Mouse (Mus musculus) CH12F3 (cell line): Measurements from ENCODE around the gene Spaca7.
"Not testable (repeated sequence)": the region's sequence is repeated elsewhere in the genome, so short reads cannot be mapped to it uniquely, and the experiment has no call there.

Experiments
- in situ Hi-C: fragments of 300-500 bp; cut with MboI; formaldehyde crosslinking; loops from 2 replicates; pipeline ENCODE4 v1.14.3; 2020; ENCODE audit warnings: low sequenced_read_pairs

Spaca7 gene

DNA sequence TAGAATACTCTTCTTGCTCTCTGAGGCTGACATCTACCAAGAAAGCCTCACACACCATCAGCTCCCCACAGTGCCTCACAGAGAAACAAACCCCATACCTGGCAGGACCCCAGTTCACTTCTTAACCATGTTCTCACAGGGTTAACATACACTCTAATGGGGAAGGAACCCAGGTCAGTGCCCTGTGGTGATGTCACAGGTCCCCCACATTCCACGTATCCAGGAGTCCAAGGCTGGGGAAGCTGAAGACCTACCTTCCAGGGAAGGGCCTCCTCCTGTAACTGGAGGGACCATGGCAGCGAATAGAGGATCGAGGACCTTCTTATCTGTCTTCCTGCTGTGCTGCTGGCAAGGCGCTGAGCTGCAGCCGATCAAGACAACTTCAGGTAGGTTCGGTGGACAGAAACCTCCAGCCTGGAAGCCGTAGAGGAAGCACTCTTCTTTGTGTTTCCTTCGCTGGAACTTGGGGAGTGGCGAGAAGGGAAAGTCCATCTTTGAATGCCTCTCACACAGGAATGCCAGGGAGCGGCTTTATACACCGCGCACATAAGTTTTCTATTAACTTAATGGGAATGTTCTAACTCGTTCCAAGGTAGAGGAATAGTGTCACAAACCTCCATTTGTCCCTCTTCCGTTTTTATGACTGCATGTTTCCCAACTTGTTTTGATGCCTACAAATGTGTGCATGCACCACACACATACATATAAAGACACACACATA lies at the start of gene Spaca7:
Gene Spaca7, plus strand, starts transcription at position 216 of the 721 bp plus-strand sequence.
- in situ Hi-C loops: loop anchor here (25.0 kb wide), 1 partner anchor 611 kb away; no protein-coding TSS in a partner anchor

- in situ Hi-C loops: no loop called here
Observed at GRCm38 (mm10) chr8:12524279-12524678, 48.5 kb upstream of the Spaca7 start.

- in situ Hi-C loops: no loop called here
Observed at GRCm38 (mm10) chr8:12528659-12529058, 44.2 kb upstream of the Spaca7 start.

- in situ Hi-C loops: no loop called here
Observed at GRCm38 (mm10) chr8:12535617-12536016, 37.2 kb upstream of the Spaca7 start.

DNA sequence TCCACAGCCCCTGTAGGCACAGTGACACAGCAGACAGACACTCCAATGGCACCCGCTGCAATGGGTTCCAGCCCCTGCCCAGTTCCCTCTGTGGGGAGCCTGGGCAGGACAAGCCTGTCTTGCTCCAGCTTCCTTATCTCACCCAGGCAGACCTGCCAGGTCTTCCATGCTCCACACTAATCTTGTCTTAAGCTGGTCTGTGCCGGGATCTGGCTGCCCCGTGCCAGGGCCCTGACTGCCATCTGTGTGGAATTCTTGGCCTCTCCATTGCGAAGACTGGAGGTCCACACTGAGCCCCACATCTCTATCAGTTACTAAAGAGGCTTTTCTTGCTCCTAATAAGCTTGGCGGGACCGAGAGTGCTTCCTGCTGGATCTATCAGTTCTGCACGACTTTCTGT lies 36.5 kb upstream of the Spaca7 start:
- in situ Hi-C loops: no loop called here

GRCm38 (mm10) chr8:12545236-12545635 lies 27.6 kb upstream of the Spaca7 start:
- in situ Hi-C loops: no loop called here

DNA sequence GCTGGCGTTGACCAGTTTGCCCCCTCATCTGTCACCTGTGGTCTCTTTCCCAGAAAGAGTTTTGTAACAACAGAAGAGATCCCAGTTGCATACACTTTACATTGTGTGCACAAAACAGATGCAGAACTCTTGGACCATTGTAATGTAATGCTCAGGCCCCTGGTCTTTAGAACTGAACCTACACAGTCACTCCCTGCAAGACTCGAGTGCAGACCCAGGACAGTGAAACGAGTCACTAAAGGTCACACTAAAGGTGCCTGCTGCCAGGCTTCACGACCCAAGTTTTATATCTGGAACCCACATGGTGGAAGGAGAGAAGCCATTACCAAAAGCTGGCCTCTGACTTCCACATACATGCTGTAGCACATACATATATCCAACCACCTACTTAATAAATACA lies 27.2 kb upstream of the Spaca7 start:
- in situ Hi-C loops: no loop called here

DNA sequence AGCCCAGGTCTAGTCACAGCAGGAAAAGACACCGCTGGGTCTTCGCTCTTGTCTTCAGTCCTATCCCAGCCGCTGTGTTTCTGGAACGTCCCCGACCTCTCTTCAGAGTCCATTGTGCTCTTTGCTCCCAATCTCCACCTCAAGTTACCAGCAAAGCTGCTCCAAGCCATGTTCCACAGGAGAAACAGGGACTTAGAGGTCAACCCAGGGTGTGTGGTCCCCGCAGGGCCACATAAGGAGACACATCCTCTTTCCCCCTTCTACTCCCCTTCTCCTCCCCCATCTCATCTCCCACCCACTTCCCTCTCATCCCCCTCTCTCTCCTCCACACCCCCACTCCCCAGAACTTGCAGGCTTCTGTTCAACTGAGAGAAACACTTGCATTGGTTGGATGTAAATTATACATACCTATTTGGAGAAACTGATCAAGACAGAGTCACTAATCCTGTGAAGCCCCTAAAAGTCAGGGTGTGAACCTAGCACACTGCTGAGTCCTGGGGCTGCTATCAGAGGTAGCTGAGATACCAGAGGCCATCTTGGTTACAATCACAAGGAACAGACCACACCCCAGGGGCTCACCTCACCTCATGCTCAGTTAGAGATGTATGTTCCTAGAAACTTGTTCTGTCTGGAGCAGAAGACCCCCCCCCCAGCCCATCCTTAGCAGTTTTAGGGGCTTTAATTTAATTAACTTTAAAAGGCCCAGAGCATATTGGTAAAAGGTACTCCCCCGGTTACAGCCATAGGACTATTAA lies 25.2 kb upstream of the Spaca7 start:
- in situ Hi-C loops: no loop called here

DNA sequence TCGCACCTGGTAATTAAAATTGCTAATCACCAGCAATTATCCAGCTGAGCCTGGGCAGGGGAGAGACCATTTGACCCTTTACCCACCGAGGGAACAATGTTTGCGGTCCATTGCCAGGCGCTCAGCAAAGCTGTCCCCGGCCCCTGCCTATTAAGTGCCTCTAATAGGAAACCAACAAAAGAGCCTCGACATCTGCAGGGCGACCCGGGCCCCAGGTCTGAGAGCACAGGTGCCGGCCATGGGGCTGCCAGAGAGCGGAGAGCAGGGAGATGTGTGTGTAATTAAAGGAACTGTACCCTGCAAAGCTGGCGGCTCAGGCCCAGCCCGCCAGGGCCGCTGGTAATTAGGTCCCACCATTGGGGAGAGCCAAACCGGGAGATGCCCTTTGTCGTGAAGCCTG lies 24.6 kb upstream of the Spaca7 start:
- in situ Hi-C loops: no loop called here

DNA sequence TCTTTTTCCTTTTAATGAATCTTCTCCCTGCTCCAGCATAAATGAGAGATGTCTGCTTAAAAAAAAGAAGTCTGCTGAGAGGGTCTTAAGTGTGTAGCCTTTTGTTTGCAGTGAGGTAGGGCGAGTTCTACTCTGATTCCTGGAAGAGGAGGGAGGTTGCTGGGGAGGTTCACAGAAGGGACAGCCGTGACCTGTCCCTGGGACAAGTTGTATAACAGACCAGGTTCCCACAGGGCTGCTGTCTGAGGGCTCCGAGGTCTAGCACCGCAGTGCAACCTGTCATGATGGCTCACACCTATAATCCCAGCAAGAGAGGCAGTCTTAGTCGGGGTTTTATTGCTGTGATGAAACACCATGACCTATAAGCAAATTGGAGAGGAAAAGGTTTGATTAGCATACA lies 24.1 kb upstream of the Spaca7 start:
- in situ Hi-C loops: no loop called here

DNA sequence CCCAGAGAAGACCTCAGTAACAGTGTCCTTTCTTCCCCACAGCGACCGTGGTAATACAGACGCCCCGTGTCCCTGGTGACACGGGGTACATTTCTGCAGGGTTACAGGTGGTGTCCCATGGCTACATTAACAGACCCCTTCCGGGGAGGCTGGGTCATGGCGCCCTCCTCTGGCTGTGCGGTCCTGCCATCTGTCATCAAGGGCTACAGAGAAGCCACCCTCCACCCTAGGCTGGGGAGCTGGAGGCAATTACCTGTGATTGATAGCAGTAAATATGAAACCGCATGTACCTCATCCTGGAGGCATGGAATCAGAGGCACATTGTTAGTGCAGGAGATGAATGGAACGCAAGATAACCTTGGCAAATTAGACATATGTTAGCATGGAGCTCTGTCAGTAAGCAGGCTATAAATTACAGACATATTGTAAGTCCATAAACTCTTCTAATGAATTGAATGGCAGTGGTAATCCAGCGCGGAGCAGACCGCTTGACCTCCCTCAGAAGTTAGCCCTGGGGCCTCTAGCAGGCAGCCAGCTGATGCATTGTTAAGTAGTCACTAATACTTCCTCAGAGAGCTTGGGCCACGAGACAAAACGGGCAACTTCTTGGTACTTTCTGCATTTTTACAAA lies 17.2 kb upstream of the Spaca7 start:
- in situ Hi-C loops: loop anchor here (25.0 kb wide), 1 partner anchor 593 kb away; no protein-coding TSS in a partner anchor

- in situ Hi-C loops: loop anchor here (25.0 kb wide), 1 partner anchor 596 kb away; no protein-coding TSS in a partner anchor
Observed at GRCm38 (mm10) chr8:12558786-12559185, 14.0 kb upstream of the Spaca7 start.

- in situ Hi-C loops: loop anchor here (25.0 kb wide), 1 partner anchor 599 kb away; no protein-coding TSS in a partner anchor
Observed at GRCm38 (mm10) chr8:12561403-12561960, 11.3 kb upstream of the Spaca7 start.

GRCm38 (mm10) chr8:12564307-12564706 lies 8.5 kb upstream of the Spaca7 start:
- in situ Hi-C loops: loop anchor here (25.0 kb wide), 1 partner anchor 602 kb away; no protein-coding TSS in a partner anchor

DNA sequence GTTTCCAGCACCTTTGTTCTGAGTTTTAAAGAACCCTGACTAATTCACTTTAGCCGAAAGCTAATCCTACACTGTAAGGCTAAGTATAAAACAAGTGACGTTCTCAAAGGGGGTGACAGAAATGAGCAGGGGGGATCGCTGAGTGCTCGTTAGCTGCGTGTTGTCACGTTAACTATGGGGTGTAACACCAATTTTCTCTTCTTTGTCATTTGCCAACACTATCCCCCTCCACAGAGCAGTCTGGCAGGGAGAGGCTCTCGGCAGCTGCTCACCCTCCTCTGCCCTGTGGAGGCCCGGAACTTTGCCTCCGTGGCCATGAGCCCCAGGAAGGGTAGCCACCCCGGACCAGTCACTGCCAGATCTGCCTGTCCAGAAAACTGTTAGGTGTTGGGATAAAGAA lies 7.3 kb upstream of the Spaca7 start:
- in situ Hi-C loops: loop anchor here (25.0 kb wide), 1 partner anchor 603 kb away; no protein-coding TSS in a partner anchor

GRCm38 (mm10) chr8:12566509-12566908 lies 6.3 kb upstream of the Spaca7 start:
- in situ Hi-C loops: loop anchor here (25.0 kb wide), 1 partner anchor 604 kb away; no protein-coding TSS in a partner anchor

DNA sequence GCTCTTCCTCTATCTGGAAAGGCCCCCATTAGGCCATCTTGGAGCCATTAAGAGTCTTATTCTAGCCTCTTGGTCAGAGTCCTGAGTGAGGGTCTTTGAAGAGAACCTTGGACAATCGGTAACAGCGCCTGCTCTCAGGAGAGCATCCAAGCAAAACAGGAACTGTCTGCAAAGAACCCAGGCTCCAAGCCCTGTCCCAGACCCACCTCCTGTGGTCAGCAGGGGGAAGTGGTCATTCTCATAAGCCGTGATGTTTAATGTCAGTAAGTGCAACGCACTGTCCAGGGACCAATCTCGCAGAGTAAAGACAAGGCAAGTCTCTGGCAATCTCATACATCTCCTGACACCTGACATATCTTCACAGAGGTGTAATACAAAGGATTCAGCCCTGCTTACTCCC lies 3.2 kb downstream of the Spaca7 start:
- in situ Hi-C loops: no loop called here

DNA sequence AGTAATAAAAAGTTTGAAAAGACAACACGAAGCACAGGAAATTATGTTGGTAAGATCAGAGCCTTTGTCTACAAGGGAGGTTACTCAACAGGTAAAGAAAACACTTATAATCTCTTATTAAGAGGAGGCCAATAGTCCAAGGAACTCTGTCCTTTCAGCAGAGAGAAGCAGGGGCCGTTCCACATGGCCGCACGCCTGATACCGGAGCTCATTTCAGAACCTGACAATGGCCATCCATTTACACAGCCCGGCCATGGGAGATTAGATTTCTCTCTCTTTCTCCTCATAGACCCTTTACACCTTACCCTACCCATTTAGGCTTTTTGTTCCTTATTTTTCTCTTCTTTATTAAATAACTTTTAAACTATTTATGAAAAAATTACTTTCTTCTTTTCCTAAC lies 3.9 kb downstream of the Spaca7 start:
- in situ Hi-C loops: no loop called here

DNA sequence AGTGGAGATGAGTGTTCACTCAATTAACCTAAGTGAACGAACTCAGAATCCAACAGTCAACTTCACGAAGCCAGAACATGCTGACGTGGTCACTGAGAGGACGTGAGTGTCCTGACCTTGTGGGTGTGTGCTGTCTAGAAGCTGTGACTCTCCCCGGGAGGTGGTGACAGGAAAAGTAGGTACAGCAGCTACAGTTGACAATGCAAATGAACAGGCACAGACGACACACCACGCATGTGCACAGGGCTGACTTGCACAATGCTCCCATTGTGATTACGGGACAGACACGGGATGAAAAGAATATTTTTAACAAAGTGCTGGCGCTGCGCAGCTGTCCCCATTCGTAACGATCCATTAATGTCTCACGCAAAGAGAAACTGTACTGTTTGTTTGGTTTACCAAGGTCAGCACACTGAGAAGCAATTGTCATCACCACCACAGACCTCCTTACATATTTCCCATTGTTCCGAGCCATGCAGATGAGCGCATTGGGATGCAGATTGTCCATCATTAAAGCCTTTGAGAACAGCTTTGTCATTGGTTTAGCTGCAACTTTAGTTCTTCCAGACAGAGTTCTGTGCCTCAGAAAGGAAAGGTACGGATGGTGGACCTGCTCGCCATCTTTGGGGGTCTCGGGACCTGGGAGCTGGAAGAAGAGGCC lies 6.6 kb downstream of the Spaca7 start:
- in situ Hi-C loops: not testable (repeated sequence)

GRCm38 (mm10) chr8:12583785-12584184 lies 11.0 kb downstream of the Spaca7 start:
- in situ Hi-C loops: no loop called here

- in situ Hi-C loops: no loop called here
Observed at GRCm38 (mm10) chr8:12607223-12607622, 34.4 kb downstream of the Spaca7 start.
